Mouse (Mus musculus) olfactory bulb, adult 2 months (tissue): ENCODE measurements at regions not wholly inside any gene's neighbourhood (a gene's known extent, or its start where the extent isn't known, plus 50 kb on each side); places are given as distances from the start of the nearest gene placed in this dataset.

Experiments used
- H3K27ac ChIP-seq: fragments of 200-500 bp; 2 replicates; pipeline ENCODE4 v1.5.1; 2012; ENCODE audit warnings: low read depth, low read length; ENCODE audit not compliant: insufficient read depth
- H3K4me1 ChIP-seq: fragments of 200-500 bp; 2 replicates; pipeline ENCODE4 v1.6.1; 2012; ENCODE audit warnings: low read length; ENCODE audit not compliant: control insufficient read depth, insufficient read depth
- H3K4me3 ChIP-seq: fragments of 200-500 bp; 2 replicates; pipeline ENCODE4 v1.5.1; 2012; ENCODE audit warnings: mild to moderate bottlenecking, low read depth, low read length, moderate library complexity; ENCODE audit not compliant: insufficient read depth
- CTCF ChIP-seq: fragments of 200-500 bp; IDR thresholded peaks from 2 replicates; pipeline ENCODE4 v1.5.1; 2012; ENCODE audit warnings: low read depth, mild to moderate bottlenecking, low read length, moderate library complexity; ENCODE audit not compliant: insufficient read depth
- POLR2A ChIP-seq: fragments of 200-500 bp; IDR thresholded peaks from 2 replicates; pipeline ENCODE4 v1.6.1; 2012; ENCODE audit warnings: mild to moderate bottlenecking, low read depth, low read length, moderate library complexity; ENCODE audit not compliant: insufficient read depth
- WGBS: fragments of 180-500 bp; shearing (Covaris S2); methylation state at CpG from one replicate; pipeline ENCODE4 v1.1.7; 2018; 5-methylcytosine and 5-hydroxymethylcytosine counted together

- Histone ChIP-seq H3K4me3 (no peak overlapping the region), H3K4me1 (peaks cover 3% of the 10 kb centered on the region; the same call in 1 of the 2 replicates), H3K27ac (no peak overlapping the region)
- no peak for TF ChIP-seq CTCF
- TF ChIP-seq POLR2A, result no peak
Observed at GRCm38 (mm10) chr10:98761080-98761479, 153.1 kb upstream of the Atp2b1 start.

GRCm38 (mm10) chr10:98765786-98766419 lies 148.3 kb upstream of the Atp2b1 start:
- 47% methylated on average over 11 of the region's 11 CpGs for WGBS
- Histone ChIP-seq H3K4me1 (peaks cover 3% of the 10 kb centered on the region; the same call in 1 of the 2 replicates), H3K27ac (peak overlapping the region; percentile 54), H3K4me3 (no peak overlapping the region)
- TF ChIP-seq POLR2A (no peak), CTCF (no peak)

- TF ChIP-seq CTCF (no peak), POLR2A (no peak)
- no peaks in the 10 kb centered on the region for H3K4me1 ChIP-seq
- no peak overlapping the region for H3K27ac ChIP-seq
- WGBS, result 95% methylated on average over 1 of the region's 1 CpGs
- no peak overlapping the region for H3K4me3 ChIP-seq
Observed at GRCm38 (mm10) chr10:98779783-98780182, 134.4 kb upstream of the Atp2b1 start.

GRCm38 (mm10) chr10:98780938-98781337 lies 133.3 kb upstream of the Atp2b1 start:
- Histone ChIP-seq H3K27ac (no peak overlapping the region), H3K4me1 (no peaks in the 10 kb centered on the region), H3K4me3 (no peak overlapping the region)
- WGBS, result 67% methylated on average over 5 of the region's 5 CpGs
- TF ChIP-seq POLR2A (no peak), CTCF (no peak)

- 31% methylated on average over 3 of the region's 3 CpGs for WGBS
- Histone ChIP-seq H3K4me1 (no peaks in the 10 kb centered on the region), H3K4me3 (no peak overlapping the region), H3K27ac (no peak overlapping the region)
- TF ChIP-seq POLR2A, result no peak
- no peak for TF ChIP-seq CTCF
Observed at GRCm38 (mm10) chr10:98781888-98782351, 132.3 kb upstream of the Atp2b1 start.

- WGBS, result 93% methylated on average over 1 of the region's 1 CpGs
- no peak overlapping the region for H3K4me3 ChIP-seq
- TF ChIP-seq POLR2A (no peak), CTCF (no peak)
Observed at GRCm38 (mm10) chr10:98785411-98785810, 128.8 kb upstream of the Atp2b1 start.

GRCm38 (mm10) chr10:98786089-98786488 lies 128.1 kb upstream of the Atp2b1 start:
- Histone ChIP-seq H3K4me1 (no peaks in the 10 kb centered on the region), H3K27ac (no peak overlapping the region), H3K4me3 (no peak overlapping the region)
- 81% methylated on average over 4 of the region's 4 CpGs for WGBS
- TF ChIP-seq POLR2A (no peak), CTCF (no peak)

More at GRCm38 (mm10) chr10:98785411-98785810, 128.8 kb upstream of the Atp2b1 start:
- no peaks in the 10 kb centered on the region for H3K4me1 ChIP-seq
- no peak overlapping the region for H3K27ac ChIP-seq

- Histone ChIP-seq H3K4me3 (no peak overlapping the region), H3K4me1 (no peaks in the 10 kb centered on the region), H3K27ac (no peak overlapping the region)
- WGBS, result 91% methylated on average over 9 of the region's 9 CpGs
- TF ChIP-seq CTCF, result no peak
- no peak for TF ChIP-seq POLR2A
Observed at GRCm38 (mm10) chr10:98789763-98790162, 124.4 kb upstream of the Atp2b1 start.

- no peak overlapping the region for H3K4me3 ChIP-seq
- TF ChIP-seq POLR2A (no peak), CTCF (no peak)
- no peaks in the 10 kb centered on the region for H3K4me1 ChIP-seq
- no peak overlapping the region for H3K27ac ChIP-seq
- 96% methylated on average over 3 of the region's 3 CpGs for WGBS
Observed at GRCm38 (mm10) chr10:98790456-98790855, 123.8 kb upstream of the Atp2b1 start.

- no peak overlapping the region for H3K27ac ChIP-seq
- WGBS, result 86% methylated on average over 4 of the region's 4 CpGs
- TF ChIP-seq POLR2A, result no peak
- TF ChIP-seq CTCF, result no peak
- no peak overlapping the region for H3K4me3 ChIP-seq
- no peaks in the 10 kb centered on the region for H3K4me1 ChIP-seq
Observed at GRCm38 (mm10) chr10:98792019-98792741, 122.0 kb upstream of the Atp2b1 start.
